Mouse (Mus musculus): ENCODE results near the gene Cx3cr1.

GRCm38 (mm10) chr9:120030421-120030820 is 39.3 kb downstream of the Cx3cr1 start:
- TF ChIP-seq POLR2A (IDR thresholded peaks at IDR 0.05; ENCODE audit: low read depth, low read length), result no peak
- TF ChIP-seq CTCF (IDR thresholded peaks at IDR 0.05; ENCODE audit: extremely low read depth, insufficient read length, insufficient replicate concordance, low read depth, low read length), result no peak

All from small intestine, adult 2 months (tissue).